Mouse (Mus musculus) forebrain, embryonic 16.5 days (tissue): ENCODE data around the gene Abtb2. TPM values are rescaled to one million over a fixed set of nuclear protein-coding genes. Genes with fewer than 3 reads are reported as not detected.

Source experiments
- ATAC-seq: fragments of 200-750 bp; cut with Nextera tagmentation; 2 replicates; pipeline ENCODE4 v1.8.0; 2017; ENCODE audit warnings: mild to moderate bottlenecking, moderate library complexity
- H3K27ac ChIP-seq: fragments of 300-500 bp; sonication (generic); 2 replicates; pipeline ENCODE4 v1.5.1; 2014; ENCODE audit warnings: low read length, control low read depth
- H3K27me3 ChIP-seq: fragments of 300-500 bp; sonication (generic); replicated peaks from 2 replicates; pipeline ENCODE4 v1.6.1; 2014; ENCODE audit warnings: low read length; ENCODE audit not compliant: control insufficient read depth, insufficient read depth
- H3K36me3 ChIP-seq: fragments of 300-500 bp; sonication (generic); 2 replicates; pipeline ENCODE4 v1.6.1; 2014; ENCODE audit not compliant: control insufficient read depth, insufficient read depth
- H3K4me1 ChIP-seq: fragments of 300-500 bp; sonication (generic); replicated peaks from 2 replicates; pipeline ENCODE4 v1.6.1; 2014; ENCODE audit warnings: low read length; ENCODE audit not compliant: control insufficient read depth, insufficient read depth
- H3K4me2 ChIP-seq: fragments of 300-500 bp; sonication (generic); 2 replicates; pipeline ENCODE4 v1.6.1; 2014; ENCODE audit warnings: mild to moderate bottlenecking, low read length, control low read depth
- H3K4me3 ChIP-seq: fragments of 300-500 bp; sonication (generic); replicated peaks from 2 replicates; pipeline ENCODE4 v1.5.1; 2014; ENCODE audit warnings: mild to moderate bottlenecking, low read length, control low read depth
- H3K9ac ChIP-seq: fragments of 300-500 bp; sonication (generic); replicated peaks from 2 replicates; pipeline ENCODE4 v1.6.1; 2014; ENCODE audit warnings: low read depth, low read length, control low read depth
- H3K9me3 ChIP-seq: fragments of 300-500 bp; sonication (generic); 2 replicates; pipeline ENCODE4 v1.6.1; 2016; ENCODE audit warnings: low read length; ENCODE audit not compliant: control insufficient read depth
- WGBS: fragments of 180-500 bp; shearing (Covaris S2); extraction: QIAGEN DNeasy Blood & Tissue Kit; methylation state at CpG from one replicate; pipeline ENCODE4 v1.1.7; 2014; 5-methylcytosine and 5-hydroxymethylcytosine counted together
- polyA plus RNA-seq: library from polyadenylated mRNA; unstranded; fragments of >200 nt; fragmentation: Nextera tagmentation; extraction: Ambion mirVana; gene quantifications from 2 replicates; pipeline ENCODE4 v1.2.1, GENCODE M21; 2015

Abtb2 gene
- polyA plus RNA-seq, 1 experiment from 2014 or later: 7.4 TPM

DNA sequence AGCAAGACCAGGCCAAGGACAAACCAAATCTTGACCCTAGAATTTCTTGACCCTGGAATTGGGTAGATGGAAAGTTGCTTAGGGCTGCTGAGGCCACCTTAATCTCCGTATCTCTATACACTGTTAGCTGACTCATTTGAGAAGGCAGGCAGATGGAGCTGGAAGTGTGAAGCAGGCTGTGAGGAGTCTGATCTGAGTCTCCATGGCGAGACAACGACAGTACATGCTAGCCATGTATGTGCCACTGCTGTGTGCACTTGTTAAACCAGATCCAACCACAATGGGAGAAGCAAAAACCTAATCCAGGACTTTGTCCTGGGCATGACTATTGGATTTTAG, 26.4 kb downstream of the Abtb2 start:
- WGBS: 59% methylated on average over 3 of the region's 3 CpGs
- 0 out of 2 replicates have a peak overlapping the region, but pooled peaks have one; percentile 9 for H3K4me2 ChIP-seq

GRCm38 (mm10) chr2:103594592-103595011, 28.5 kb downstream of the Abtb2 start:
- H3K9ac ChIP-seq: no peak overlapping the region
- H3K36me3 ChIP-seq: no peaks in the 10 kb centered on the region
- no peak overlapping the region for H3K4me2 ChIP-seq
- no peaks in the 10 kb centered on the region for H3K27me3 ChIP-seq
- H3K4me1 ChIP-seq: peaks cover 15% of the 10 kb centered on the region
- 64% methylated on average over 6 of the region's 6 CpGs for whole genome bisulfite sequencing
- no peak for ATAC-seq
- no peaks in the 10 kb centered on the region for H3K9me3 ChIP-seq
- H3K4me3 ChIP-seq: no peak overlapping the region
- no peak overlapping the region for H3K27ac ChIP-seq

More for the DNA sequence above, 26.4 kb downstream of the Abtb2 start:
- peak overlapping the region; percentile 19; the same call in 1 of the 2 replicates for H3K9ac ChIP-seq
- peaks cover 18% of the 10 kb centered on the region for H3K4me1 ChIP-seq
- ATAC-seq: peak; percentile 77
- no peaks in the 10 kb centered on the region for H3K36me3 ChIP-seq
- peak overlapping the region; percentile 85 for H3K27ac ChIP-seq
- no peak overlapping the region for H3K4me3 ChIP-seq
- no peaks in the 10 kb centered on the region for H3K27me3 ChIP-seq
- H3K9me3 ChIP-seq: no peaks in the 10 kb centered on the region

- no peak for ATAC-seq
- Histone ChIP-seq H3K27ac (no peak overlapping the region), H3K4me3 (no peak overlapping the region), H3K4me1 (peaks cover 20% of the 10 kb centered on the region), H3K4me2 (no peak overlapping the region), H3K36me3 (no peaks in the 10 kb centered on the region), H3K9ac (no peak overlapping the region), H3K27me3 (no peaks in the 10 kb centered on the region), H3K9me3 (no peaks in the 10 kb centered on the region)
- 49% methylated on average over 5 of the region's 5 CpGs for WGBS
These were observed 29.0 kb downstream of the Abtb2 start for GRCm38 (mm10) chr2:103595028-103595651.

DNA sequence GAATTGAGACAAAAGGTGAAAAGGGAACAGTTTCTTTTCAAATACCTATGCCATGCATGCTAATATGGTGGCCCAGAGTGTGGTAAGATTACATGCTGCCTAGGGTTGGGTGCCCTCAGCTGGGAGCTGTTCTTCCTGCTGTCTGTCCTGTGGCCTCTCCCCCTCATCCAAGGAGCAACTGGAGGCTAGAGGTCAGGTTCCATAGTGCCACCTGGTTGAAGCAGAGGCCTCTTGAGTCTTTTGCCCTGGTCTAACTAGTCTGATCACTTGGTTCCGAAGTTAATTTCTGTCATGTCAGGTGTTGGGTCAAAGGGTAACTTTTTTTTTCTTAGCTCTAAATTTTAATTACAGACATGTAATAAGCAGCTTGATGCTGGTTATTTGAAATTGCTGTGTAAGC, 33.2 kb downstream of the Abtb2 start:
- H3K4me1 ChIP-seq: peaks cover 13% of the 10 kb centered on the region
- no peaks in the 10 kb centered on the region for H3K9me3 ChIP-seq
- no peak for ATAC-seq
- H3K27me3 ChIP-seq: no peaks in the 10 kb centered on the region
- H3K4me2 ChIP-seq: no peak overlapping the region
- 92% methylated on average over 1 of the region's 1 CpGs for WGBS
- H3K4me3 ChIP-seq: no peak overlapping the region
- no peaks in the 10 kb centered on the region for H3K36me3 ChIP-seq
- no peak overlapping the region for H3K9ac ChIP-seq
- H3K27ac ChIP-seq: no peak overlapping the region

- Histone ChIP-seq H3K9me3 (no peaks in the 10 kb centered on the region), H3K9ac (no peak overlapping the region), H3K36me3 (no peaks in the 10 kb centered on the region), H3K4me1 (peaks cover 11% of the 10 kb centered on the region), H3K4me3 (no peak overlapping the region), H3K27ac (peak overlapping the region; percentile 34), H3K4me2 (no peak overlapping the region), H3K27me3 (no peaks in the 10 kb centered on the region)
- WGBS: 19% methylated on average over 8 of the region's 8 CpGs
- ATAC-seq: peak; percentile 82
These were observed 34.2 kb downstream of the Abtb2 start for GRCm38 (mm10) chr2:103600165-103600891.

DNA sequence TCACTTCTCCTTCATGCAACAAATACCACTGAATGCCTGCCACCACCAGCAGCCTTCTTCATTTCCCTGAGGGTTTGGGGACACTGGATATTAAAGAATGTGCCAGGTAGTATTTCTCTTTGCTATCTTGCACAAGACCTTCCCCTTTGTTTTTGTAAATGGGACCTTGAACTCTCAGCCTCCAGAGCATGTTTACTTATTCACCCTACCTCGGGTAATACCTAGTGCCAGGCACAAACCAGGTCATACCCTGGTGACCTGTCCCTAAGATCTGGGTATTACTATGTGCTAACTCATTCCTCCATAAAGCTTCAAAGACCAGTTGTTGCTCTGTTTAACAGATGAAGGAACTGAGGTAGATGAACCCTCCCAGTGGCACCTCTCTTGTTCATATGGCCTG, 35.0 kb downstream of the Abtb2 start:
- no peak overlapping the region for H3K4me3 ChIP-seq
- no peak for ATAC-seq
- WGBS: 83% methylated on average over 1 of the region's 1 CpGs
- H3K27me3 ChIP-seq: no peaks in the 10 kb centered on the region
- H3K9ac ChIP-seq: no peak overlapping the region
- peaks cover 11% of the 10 kb centered on the region for H3K4me1 ChIP-seq
- no peak overlapping the region for H3K27ac ChIP-seq
- H3K9me3 ChIP-seq: no peaks in the 10 kb centered on the region
- no peaks in the 10 kb centered on the region for H3K36me3 ChIP-seq
- no peak overlapping the region for H3K4me2 ChIP-seq

DNA sequence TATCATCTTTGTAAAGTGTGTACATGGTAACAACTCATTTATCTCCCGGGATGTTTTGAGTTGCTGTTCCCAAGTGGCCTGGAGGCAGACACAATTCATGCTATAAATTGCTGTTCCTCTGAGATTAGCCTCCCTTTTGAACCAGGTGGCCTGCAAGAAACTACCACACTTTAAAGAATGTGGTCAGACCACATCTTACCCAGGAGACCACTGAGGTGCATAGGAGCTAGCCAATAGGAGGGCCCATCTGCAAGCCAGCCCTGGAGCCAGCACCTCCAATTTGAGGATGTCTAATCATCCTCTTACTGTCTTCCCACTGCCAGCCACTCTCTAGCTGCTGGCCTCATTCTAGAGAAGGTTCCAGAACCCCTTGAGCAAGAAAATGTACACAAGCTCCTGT, 35.4 kb downstream of the Abtb2 start:
- Histone ChIP-seq H3K9ac (no peak overlapping the region), H3K4me1 (peaks cover 11% of the 10 kb centered on the region), H3K4me3 (no peak overlapping the region), H3K9me3 (no peaks in the 10 kb centered on the region), H3K36me3 (no peaks in the 10 kb centered on the region), H3K4me2 (no peak overlapping the region), H3K27ac (no peak overlapping the region), H3K27me3 (no peaks in the 10 kb centered on the region)
- ATAC-seq: no peak
- WGBS: 92% methylated on average over 1 of the region's 1 CpGs

DNA sequence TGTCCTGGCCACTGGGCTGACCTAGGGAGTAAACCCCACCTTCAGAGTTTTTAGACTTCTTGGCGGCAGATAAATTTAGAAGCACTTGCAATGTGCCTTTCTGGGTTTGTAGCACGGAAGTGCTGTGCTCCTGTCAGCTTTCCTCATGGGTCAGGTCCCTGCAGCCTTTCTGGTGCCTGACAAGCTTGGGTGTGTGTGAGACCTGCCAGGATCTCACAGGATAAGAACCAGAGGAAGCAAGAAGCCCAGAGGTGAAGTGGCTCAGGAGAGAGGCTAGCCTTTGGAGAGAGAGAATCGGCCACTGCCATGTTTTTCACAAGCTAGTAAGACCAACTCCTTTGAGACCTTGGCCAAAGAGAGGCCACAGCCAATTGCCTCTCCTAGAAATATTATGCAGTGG, 37.1 kb downstream of the Abtb2 start:
- H3K36me3 ChIP-seq: no peaks in the 10 kb centered on the region
- no peak for ATAC-seq
- H3K4me1 ChIP-seq: peaks cover 11% of the 10 kb centered on the region
- H3K9me3 ChIP-seq: no peaks in the 10 kb centered on the region
- H3K9ac ChIP-seq: no peak overlapping the region
- no peak overlapping the region for H3K27ac ChIP-seq
- no peak overlapping the region for H3K4me2 ChIP-seq
- no peaks in the 10 kb centered on the region for H3K27me3 ChIP-seq
- WGBS: 90% methylated on average over 3 of the region's 3 CpGs
- H3K4me3 ChIP-seq: no peak overlapping the region

- Histone ChIP-seq H3K9me3 (no peaks in the 10 kb centered on the region), H3K4me1 (peaks cover 11% of the 10 kb centered on the region), H3K9ac (no peak overlapping the region), H3K27ac (no peak overlapping the region), H3K4me3 (no peak overlapping the region), H3K4me2 (no peak overlapping the region), H3K36me3 (no peaks in the 10 kb centered on the region), H3K27me3 (no peaks in the 10 kb centered on the region)
- 44% methylated on average over 1 of the region's 1 CpGs for WGBS
- no peak for ATAC-seq
These were observed 37.8 kb downstream of the Abtb2 start for GRCm38 (mm10) chr2:103603869-103604268.
